Mouse (Mus musculus): ENCODE measurements around the gene Uqcc3.

DNA sequence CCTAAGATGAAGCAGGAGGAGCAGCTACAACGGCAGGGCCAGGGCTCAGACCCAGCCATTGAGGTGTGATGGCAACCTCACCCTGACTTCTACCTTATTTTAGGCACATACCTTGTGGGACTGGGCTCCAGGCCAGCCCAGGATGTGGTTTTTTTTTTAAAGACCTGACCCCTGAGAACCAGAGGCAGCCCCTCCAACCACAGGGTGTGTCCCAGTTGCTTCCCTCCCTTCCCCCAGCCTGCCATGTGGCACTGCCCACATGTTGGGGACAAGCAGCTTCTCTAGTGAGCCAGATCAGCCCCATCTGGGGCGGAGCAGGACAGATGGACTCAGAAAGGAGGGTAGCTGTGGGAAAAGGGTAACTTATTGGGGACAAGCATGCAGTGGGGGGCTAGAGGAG lies 46.0 kb upstream of the Uqcc3 start:
- no peak for TF ChIP-seq GATA1 (IDR thresholded peaks at IDR 0.05; ENCODE audit: borderline replicate concordance, low read length)
- TF ChIP-seq FLI1 (IDR thresholded peaks at IDR 0.05; ENCODE audit: low read length): no peak
